Mouse (Mus musculus) ES-E14 (cell line): Measurements from ENCODE around the gene Dhcr24. TPM values are rescaled to one million over a fixed set of nuclear protein-coding genes. Genes with fewer than 3 reads are reported as not detected.

Experiments used
- DNase-seq: peaks from one replicate; pipeline ENCODE4 v3.0.0-alpha.2; 2013; ENCODE audit warnings: low read depth, low spot score
- H3K27ac ChIP-seq: 2 replicates; pipeline ENCODE4 v1.5.1; 2012; ENCODE audit warnings: low read depth, mild to moderate bottlenecking, low read length, moderate library complexity, mixed read lengths; ENCODE audit not compliant: poor library complexity, insufficient read depth, severe bottlenecking
- H3K36me3 ChIP-seq: 2 replicates; pipeline ENCODE4 v1.6.1; 2012; ENCODE audit warnings: mild to moderate bottlenecking, low read length, moderate library complexity, mixed read lengths; ENCODE audit not compliant: control insufficient read depth, poor library complexity, insufficient read depth, severe bottlenecking
- H3K4me1 ChIP-seq, 2 experiments: fragments of 150-350 bp in 1 of 2; sonication (generic) in 1 of 2; 2 replicates each; pipeline ENCODE4 v1.6.1; 2012; ENCODE audit warnings: low read length in 2 of 2, mild to moderate bottlenecking in 1 of 2, mixed read lengths in 1 of 2; ENCODE audit not compliant: control insufficient read depth in 2 of 2, insufficient read depth in 2 of 2, poor library complexity in 1 of 2
- H3K4me3 ChIP-seq, 2 experiments: fragments of 150-350 bp in 1 of 2; sonication (generic) in 1 of 2; 2 replicates each; pipeline ENCODE4 v1.5.1; 2012; ENCODE audit warnings: low read length in 2 of 2, low read depth in 1 of 2, mild to moderate bottlenecking in 1 of 2, mixed read lengths in 1 of 2; ENCODE audit not compliant: insufficient read depth in 1 of 2, poor library complexity in 1 of 2, severe bottlenecking in 1 of 2
- H3K9ac ChIP-seq: 2 replicates; pipeline ENCODE4 v1.6.1; 2012; ENCODE audit warnings: low read depth, mild to moderate bottlenecking, low read length, mixed read lengths; ENCODE audit not compliant: poor library complexity, insufficient read depth, severe bottlenecking
- H3K9me3 ChIP-seq: fragments of 150-350 bp; sonication (generic); 2 replicates; pipeline ENCODE4 v1.6.1; 2012; ENCODE audit warnings: low read depth, mild to moderate bottlenecking, low read length; ENCODE audit not compliant: control insufficient read depth, insufficient read depth
- CHD2 ChIP-seq: IDR thresholded peaks from 2 replicates; pipeline ENCODE4 v1.6.1; 2014; ENCODE audit warnings: mild to moderate bottlenecking, low read depth, low read length, inconsistent platforms
- HCFC1 ChIP-seq: IDR thresholded peaks from 2 replicates; pipeline ENCODE4 v1.6.1; 2012; ENCODE audit warnings: low read length, inconsistent platforms, borderline replicate concordance; ENCODE audit not compliant: insufficient read depth
- MAFK ChIP-seq: IDR thresholded peaks from 2 replicates; pipeline ENCODE4 v1.6.1; 2014; ENCODE audit warnings: mild to moderate bottlenecking, low read depth, low read length, inconsistent platforms; ENCODE audit not compliant: insufficient read depth
- ZC3H11A ChIP-seq: IDR thresholded peaks from 2 replicates; pipeline ENCODE4 v1.6.1; 2012; ENCODE audit warnings: low read depth, mild to moderate bottlenecking, inconsistent platforms, low read length, borderline replicate concordance
- ZNF384 ChIP-seq: IDR thresholded peaks from 2 replicates; pipeline ENCODE4 v1.6.1; 2012; ENCODE audit warnings: low read depth, low read length, inconsistent platforms
- in situ Hi-C, 2 experiments: fragments of 600-800 bp; cut with MboI; formaldehyde crosslinking; loops; one replicate each; pipeline ENCODE4 v1.15.1; 2025; ENCODE audit warnings: low sequenced_read_pairs in 2 of 2, inconsistent platforms in 1 of 2; ENCODE audit not compliant: unreplicated experiment in 2 of 2
- total RNA-seq: library from RNA; depleted of rRNA; stranded (reverse); fragments of 300-350 nt; gene quantifications from 2 replicates; pipeline ENCODE4 v1.2.3, GENCODE M21; 2012

The Dhcr24 gene
- total RNA-seq, 1 experiment, result 223 TPM

DNA sequence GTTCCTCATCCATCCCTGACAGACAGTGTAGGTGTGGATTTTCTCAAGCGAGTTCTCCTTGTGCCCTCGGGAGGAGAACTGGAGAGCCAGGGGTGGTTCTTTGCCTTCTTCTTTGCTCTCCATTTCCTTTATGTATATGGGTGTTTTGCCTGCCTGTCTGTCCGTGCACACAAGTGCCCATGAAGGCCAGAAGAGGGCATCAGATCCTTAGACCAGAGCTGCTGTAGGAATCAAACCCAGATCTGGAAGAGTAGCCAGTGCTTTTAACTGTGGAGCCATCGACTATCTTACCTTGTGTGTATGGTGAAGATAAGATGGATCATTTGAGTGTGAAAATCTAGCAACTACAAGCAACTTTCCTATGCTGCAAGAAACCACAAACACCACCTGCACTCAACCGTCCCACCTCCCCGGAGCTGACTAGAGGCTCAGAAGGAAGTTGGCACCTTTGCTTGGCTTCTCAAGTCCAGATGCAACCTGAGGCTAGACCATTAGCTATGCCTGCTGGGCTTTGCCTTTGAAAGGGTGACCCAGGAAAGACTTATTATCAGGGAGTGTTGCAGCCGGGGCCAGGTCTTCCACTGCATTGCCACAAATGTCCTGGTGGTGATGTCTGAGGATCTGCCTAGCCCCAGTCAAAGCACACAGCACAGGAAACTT is 27.3 kb upstream of the Dhcr24 start:
- no peak for DNase-seq
- TF ChIP-seq CHD2 (no peak), HCFC1 (no peak)
- no peaks in the 10 kb centered on the region for H3K9me3 ChIP-seq
- H3K4me3 ChIP-seq, result no peak overlapping the region
- H3K36me3 ChIP-seq, result no peaks in the 10 kb centered on the region
- no peak overlapping the region for H3K27ac ChIP-seq
- peaks cover 0 to 5% of the 10 kb centered on the region in 2 experiments; a peak in 1 of 4 replicates for H3K4me1 ChIP-seq
- in situ Hi-C loops, result no loop called here
- no peak overlapping the region for H3K9ac ChIP-seq

GRCm38 (mm10) chr4:106534256-106534655 is 26.6 kb upstream of the Dhcr24 start:
- in situ Hi-C loops, result no loop called here
- no peak for DNase-seq
- Histone ChIP-seq H3K9ac (no peak overlapping the region), H3K9me3 (no peaks in the 10 kb centered on the region), H3K36me3 (no peaks in the 10 kb centered on the region), H3K4me3 (no peak overlapping the region), H3K4me1 (peaks cover 0 to under 1% of the 10 kb centered on the region in 2 experiments; a peak in 1 of 4 replicates), H3K27ac (no peak overlapping the region)
- no peak for TF ChIP-seq MAFK
- TF ChIP-seq ZC3H11A, result no peak
- TF ChIP-seq HCFC1, result no peak
- TF ChIP-seq ZNF384, result no peak
- no peak for TF ChIP-seq CHD2

- no peak for DNase-seq
- H3K9me3 ChIP-seq, result no peaks in the 10 kb centered on the region
- H3K9ac ChIP-seq, result no peak overlapping the region
- TF ChIP-seq CHD2 (no peak), ZC3H11A (no peak), MAFK (no peak), ZNF384 (no peak), HCFC1 (no peak)
- no peaks in the 10 kb centered on the region for H3K4me1 ChIP-seq
- in situ Hi-C loops, result no loop called here
- H3K4me3 ChIP-seq, result no peak overlapping the region
- H3K27ac ChIP-seq, result no peak overlapping the region
- H3K36me3 ChIP-seq, result no peaks in the 10 kb centered on the region
Measured at GRCm38 (mm10) chr4:106539756-106540155, 21.1 kb upstream of the Dhcr24 start.

DNA sequence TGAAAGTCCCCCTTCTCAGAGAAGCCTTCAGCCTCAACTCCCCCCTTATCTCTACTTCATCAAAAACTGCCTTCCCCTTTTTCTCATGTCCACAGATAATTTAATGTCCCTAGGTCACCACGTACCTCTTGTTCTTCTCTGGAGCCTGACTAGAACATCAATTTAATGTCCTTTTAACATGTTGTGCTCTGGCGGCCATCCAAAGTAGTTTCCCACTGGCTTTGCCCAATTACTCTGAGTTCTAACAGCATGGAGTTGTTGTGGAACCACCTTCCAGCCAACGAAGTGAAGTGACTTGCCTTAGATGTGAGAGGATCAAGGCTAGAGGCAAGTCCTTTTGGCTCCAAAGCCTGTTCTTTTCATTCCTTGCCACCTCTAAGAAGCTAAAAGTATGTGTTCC is 19.3 kb upstream of the Dhcr24 start:
- Histone ChIP-seq H3K27ac (no peak overlapping the region), H3K9me3 (no peaks in the 10 kb centered on the region), H3K36me3 (no peaks in the 10 kb centered on the region), H3K4me3 (no peak overlapping the region), H3K4me1 (no peaks in the 10 kb centered on the region), H3K9ac (no peak overlapping the region)
- in situ Hi-C loops, result no loop called here
- TF ChIP-seq CHD2 (no peak), HCFC1 (no peak), ZC3H11A (no peak), ZNF384 (no peak), MAFK (no peak)
- DNase-seq, result no peak

GRCm38 (mm10) chr4:106542211-106542610 is 18.6 kb upstream of the Dhcr24 start:
- no peak for DNase-seq
- in situ Hi-C loops, result no loop called here
- H3K9me3 ChIP-seq, result no peaks in the 10 kb centered on the region
- H3K9ac ChIP-seq, result no peak overlapping the region
- H3K27ac ChIP-seq, result no peak overlapping the region
- H3K4me3 ChIP-seq, result no peak overlapping the region
- no peak for TF ChIP-seq CHD2
- no peaks in the 10 kb centered on the region for H3K4me1 ChIP-seq
- no peaks in the 10 kb centered on the region for H3K36me3 ChIP-seq
